Mouse (Mus musculus) forebrain, embryonic 12.5 days (tissue): ENCODE data around the gene Patl2. TPM values are rescaled to one million over a fixed set of nuclear protein-coding genes. Genes with fewer than 3 reads are reported as not detected.

Experiments used
- ATAC-seq: fragments of 200-750 bp; cut with Nextera tagmentation; 2 replicates; pipeline ENCODE4 v1.8.0; 2017; ENCODE audit warnings: moderate TSS enrichment; ENCODE audit not compliant: low FRiP score
- H3K27ac ChIP-seq: fragments of 300-500 bp; sonication (generic); 2 replicates; pipeline ENCODE4 v1.5.1; 2016; ENCODE audit warnings: mild to moderate bottlenecking
- H3K27me3 ChIP-seq: fragments of 300-500 bp; sonication (generic); 2 replicates; pipeline ENCODE4 v1.6.1; 2016; ENCODE audit warnings: mild to moderate bottlenecking
- H3K36me3 ChIP-seq: fragments of 300-500 bp; sonication (generic); replicated peaks from 2 replicates; pipeline ENCODE4 v1.6.1; 2016; ENCODE audit warnings: mild to moderate bottlenecking
- H3K4me1 ChIP-seq: fragments of 300-500 bp; sonication (generic); 2 replicates; pipeline ENCODE4 v1.6.1; 2016
- H3K4me2 ChIP-seq: fragments of 300-500 bp; sonication (generic); 2 replicates; pipeline ENCODE4 v1.6.1; 2016; ENCODE audit warnings: mild to moderate bottlenecking, moderate library complexity
- H3K4me3 ChIP-seq: fragments of 300-500 bp; sonication (generic); replicated peaks from 2 replicates; pipeline ENCODE4 v1.5.1; 2016; ENCODE audit warnings: mild to moderate bottlenecking
- H3K9ac ChIP-seq: fragments of 300-500 bp; sonication (generic); 2 replicates; pipeline ENCODE4 v1.6.1; 2016; ENCODE audit warnings: mild to moderate bottlenecking
- H3K9me3 ChIP-seq: fragments of 300-500 bp; sonication (generic); 2 replicates; pipeline ENCODE4 v1.6.1; 2016
- WGBS: fragments of 180-500 bp; shearing (Covaris S2); methylation state at CpG from one replicate; pipeline ENCODE4 v1.1.7; 2016; 5-methylcytosine and 5-hydroxymethylcytosine counted together
- polyA plus RNA-seq: library from polyadenylated mRNA; unstranded; fragments of >200 nt; fragmentation: Nextera tagmentation; extraction: Ambion mirVana; gene quantifications from 2 replicates; pipeline ENCODE4 v1.2.1, GENCODE M21; 2016

Patl2 gene
- polyA plus RNA-seq, 1 experiment from 2014 or later: not detected

- no peak overlapping the region for H3K4me3 ChIP-seq
- no peak overlapping the region for H3K4me2 ChIP-seq
- no peaks in the 10 kb centered on the region for H3K9me3 ChIP-seq
- no peak overlapping the region for H3K27ac ChIP-seq
- WGBS: 90% methylated on average over 1 of the region's 1 CpGs
- H3K9ac ChIP-seq: no peak overlapping the region
- H3K4me1 ChIP-seq: peaks cover 10% of the 10 kb centered on the region
- no peaks in the 10 kb centered on the region; the same call in 1 of the 2 replicates for H3K36me3 ChIP-seq
- peaks cover 3% of the 10 kb centered on the region; the same call in 1 of the 2 replicates for H3K27me3 ChIP-seq
- no peak for ATAC-seq
These were observed 34.8 kb downstream of the Patl2 start for GRCm38 (mm10) chr2:122151221-122151620.

- 93% methylated on average over 3 of the region's 3 CpGs for WGBS
- Histone ChIP-seq H3K4me2 (no peak overlapping the region), H3K9me3 (no peaks in the 10 kb centered on the region), H3K4me1 (peaks cover 10% of the 10 kb centered on the region), H3K4me3 (no peak overlapping the region), H3K27ac (no peak overlapping the region), H3K9ac (no peak overlapping the region), H3K27me3 (peaks cover 3% of the 10 kb centered on the region; the same call in 1 of the 2 replicates), H3K36me3 (no peaks in the 10 kb centered on the region; the same call in 1 of the 2 replicates)
- no peak for ATAC-seq
These were observed 36.3 kb downstream of the Patl2 start for GRCm38 (mm10) chr2:122149716-122150115.

GRCm38 (mm10) chr2:122149316-122149715 is 36.7 kb downstream of the Patl2 start:
- H3K4me2 ChIP-seq: no peak overlapping the region
- H3K9ac ChIP-seq: no peak overlapping the region
- peaks cover 3% of the 10 kb centered on the region; the same call in 1 of the 2 replicates for H3K27me3 ChIP-seq
- no peak overlapping the region for H3K4me3 ChIP-seq
- no peak overlapping the region for H3K27ac ChIP-seq
- 87% methylated on average over 6 of the region's 6 CpGs for WGBS
- ATAC-seq: no peak
- no peaks in the 10 kb centered on the region; the same call in 1 of the 2 replicates for H3K36me3 ChIP-seq
- H3K9me3 ChIP-seq: no peaks in the 10 kb centered on the region
- H3K4me1 ChIP-seq: peaks cover 10% of the 10 kb centered on the region

GRCm38 (mm10) chr2:122148242-122148917 is 37.6 kb downstream of the Patl2 start:
- H3K4me3 ChIP-seq: peak overlapping the region; percentile 55
- H3K9me3 ChIP-seq: no peaks in the 10 kb centered on the region
- no peak for ATAC-seq
- peak overlapping the region; percentile 73 for H3K9ac ChIP-seq
- peaks cover 3% of the 10 kb centered on the region; the same call in 1 of the 2 replicates for H3K27me3 ChIP-seq
- no peak overlapping the region for H3K27ac ChIP-seq
- peak overlapping the region; percentile 75 for H3K4me2 ChIP-seq
- H3K36me3 ChIP-seq: no peaks in the 10 kb centered on the region; the same call in 1 of the 2 replicates
- 40% methylated on average over 18 of the region's 18 CpGs for WGBS
- peaks cover 10% of the 10 kb centered on the region for H3K4me1 ChIP-seq

- no peaks in the 10 kb centered on the region; the same call in 1 of the 2 replicates for H3K36me3 ChIP-seq
- WGBS: under 1% methylated on average over 40 of the region's 40 CpGs
- H3K9me3 ChIP-seq: no peaks in the 10 kb centered on the region
- ATAC-seq: peak; percentile 98
- H3K27me3 ChIP-seq: peaks cover 3% of the 10 kb centered on the region; the same call in 1 of the 2 replicates
- H3K9ac ChIP-seq: peak within 1 kb of the TSS; percentile 73
- peak within 1 kb of the TSS; percentile 55 for H3K4me3 ChIP-seq
- H3K27ac ChIP-seq: 0 out of 2 replicates have a peak within 1 kb of the TSS, but pooled peaks have one; percentile 5
- H3K4me1 ChIP-seq: peaks cover 10% of the 10 kb centered on the region
- peak within 1 kb of the TSS; percentile 75 for H3K4me2 ChIP-seq
These were observed 38.3 kb downstream of the Patl2 start, which contains the start of gene B2m for GRCm38 (mm10) chr2:122147508-122148241. B2m (plus strand) TSS chr2:122147686.

GRCm38 (mm10) chr2:122146687-122147086 is 39.3 kb downstream of the Patl2 start:
- no peaks in the 10 kb centered on the region; the same call in 1 of the 2 replicates for H3K36me3 ChIP-seq
- peaks cover 3% of the 10 kb centered on the region; the same call in 1 of the 2 replicates for H3K27me3 ChIP-seq
- H3K4me2 ChIP-seq: no peak overlapping the region
- no peak overlapping the region for H3K27ac ChIP-seq
- 82% methylated on average over 6 of the region's 6 CpGs for WGBS
- H3K4me1 ChIP-seq: peaks cover 10% of the 10 kb centered on the region
- no peak overlapping the region for H3K4me3 ChIP-seq
- no peak for ATAC-seq
- no peaks in the 10 kb centered on the region for H3K9me3 ChIP-seq
- no peak overlapping the region for H3K9ac ChIP-seq

- no peak for ATAC-seq
- WGBS: 67% methylated on average over 4 of the region's 4 CpGs
These were observed 40.2 kb downstream of the Patl2 start for GRCm38 (mm10) chr2:122145756-122146155.

GRCm38 (mm10) chr2:122143111-122143510 is 42.9 kb downstream of the Patl2 start:
- H3K36me3 ChIP-seq: no peaks in the 10 kb centered on the region
- WGBS: 87% methylated on average over 3 of the region's 3 CpGs
- H3K4me3 ChIP-seq: no peak overlapping the region
- no peaks in the 10 kb centered on the region; the same call in 1 of the 2 replicates for H3K27me3 ChIP-seq
- ATAC-seq: no peak
- no peak overlapping the region for H3K9ac ChIP-seq
- H3K27ac ChIP-seq: no peak overlapping the region
- H3K4me1 ChIP-seq: 0 out of 2 replicates have a peak, but pooled peaks cover 4% of the 10 kb centered on the region
- no peaks in the 10 kb centered on the region for H3K9me3 ChIP-seq
- H3K4me2 ChIP-seq: no peak overlapping the region

More at GRCm38 (mm10) chr2:122145756-122146155, 40.2 kb downstream of the Patl2 start:
- Histone ChIP-seq H3K27me3 (peaks cover 3% of the 10 kb centered on the region; the same call in 1 of the 2 replicates), H3K36me3 (no peaks in the 10 kb centered on the region), H3K9ac (no peak overlapping the region), H3K4me2 (no peak overlapping the region), H3K27ac (no peak overlapping the region), H3K4me3 (no peak overlapping the region), H3K4me1 (peaks cover 10% of the 10 kb centered on the region), H3K9me3 (no peaks in the 10 kb centered on the region)

- Histone ChIP-seq H3K9ac (no peak overlapping the region), H3K4me3 (no peak overlapping the region), H3K36me3 (no peaks in the 10 kb centered on the region), H3K27me3 (no peaks in the 10 kb centered on the region; the same call in 1 of the 2 replicates), H3K27ac (no peak overlapping the region), H3K4me1 (no peaks in the 10 kb centered on the region), H3K9me3 (no peaks in the 10 kb centered on the region), H3K4me2 (no peak overlapping the region)
- no peak for ATAC-seq
- WGBS: 81% methylated on average over 5 of the region's 5 CpGs
These were observed 44.5 kb downstream of the Patl2 start for GRCm38 (mm10) chr2:122141332-122141967.

GRCm38 (mm10) chr2:122140815-122141214 is 45.2 kb downstream of the Patl2 start:
- Histone ChIP-seq H3K36me3 (no peaks in the 10 kb centered on the region), H3K27ac (no peak overlapping the region), H3K27me3 (no peaks in the 10 kb centered on the region; the same call in 1 of the 2 replicates), H3K9ac (no peak overlapping the region), H3K4me2 (no peak overlapping the region), H3K4me3 (no peak overlapping the region), H3K9me3 (no peaks in the 10 kb centered on the region), H3K4me1 (no peaks in the 10 kb centered on the region)
- no peak for ATAC-seq
- WGBS: 88% methylated on average over 2 of the region's 2 CpGs

GRCm38 (mm10) chr2:122137839-122138465 is 48.0 kb downstream of the Patl2 start:
- no peak overlapping the region for H3K4me2 ChIP-seq
- no peaks in the 10 kb centered on the region for H3K9me3 ChIP-seq
- H3K36me3 ChIP-seq: no peaks in the 10 kb centered on the region
- H3K9ac ChIP-seq: no peak overlapping the region
- H3K27me3 ChIP-seq: no peaks in the 10 kb centered on the region
- no peak for ATAC-seq
- WGBS: 71% methylated on average over 5 of the region's 5 CpGs
- H3K4me1 ChIP-seq: no peaks in the 10 kb centered on the region
- no peak overlapping the region for H3K4me3 ChIP-seq
- no peak overlapping the region for H3K27ac ChIP-seq
